Mouse (Mus musculus): ENCODE measurements at regions not wholly inside any gene's neighbourhood (a gene's known extent, or its start where the extent isn't known, plus 50 kb on each side); places are given as distances from the start of the nearest gene placed in this dataset.

DNA sequence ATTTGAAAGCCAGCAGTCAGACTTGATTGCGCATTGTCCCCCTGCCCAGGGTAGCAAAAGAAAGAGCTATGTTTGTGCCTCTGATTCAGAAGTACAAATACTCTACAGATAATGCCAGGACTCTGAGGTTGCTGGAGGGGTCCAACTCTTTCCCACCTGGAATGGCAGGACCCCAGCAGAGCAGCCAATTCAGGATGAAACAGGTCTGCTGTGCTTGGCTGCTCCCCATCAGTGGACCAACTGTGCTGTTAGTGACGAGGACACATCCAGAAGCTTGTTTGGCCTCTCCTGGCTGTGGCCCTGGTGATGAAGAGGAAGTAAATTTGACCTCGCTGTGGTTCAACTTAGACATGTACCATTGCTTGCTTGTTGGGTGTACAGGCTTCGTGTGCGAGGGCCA, 437.8 kb downstream of the Prdm2 start:
- in situ Hi-C loops (cut with MboI) = no loop called here

DNA sequence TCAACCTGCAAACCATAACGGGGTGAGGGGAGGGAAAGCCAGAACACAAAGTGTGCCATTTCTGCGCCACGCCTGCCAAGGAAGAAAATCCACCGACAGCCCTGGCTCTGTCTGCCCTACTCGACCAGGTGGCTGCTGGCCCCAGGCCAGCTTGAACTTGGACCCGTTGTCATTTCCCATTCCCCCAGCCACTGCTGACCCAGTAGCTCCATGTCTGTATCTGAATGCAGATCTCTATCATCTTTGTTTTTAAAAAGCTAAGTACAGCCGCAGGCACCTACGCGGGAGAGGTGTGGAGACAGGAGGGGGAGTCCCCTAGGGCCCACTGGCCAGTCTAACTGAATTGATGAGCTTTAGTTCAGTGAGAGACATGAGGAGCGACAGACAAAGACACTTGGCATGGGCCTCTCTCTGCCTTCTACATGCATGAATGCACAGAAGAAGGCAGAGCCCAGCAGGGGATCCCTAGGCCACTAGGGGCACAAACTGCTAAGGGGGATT, 439.1 kb downstream of the Prdm2 start:
- in situ Hi-C loops (cut with MboI) = no loop called here

DNA sequence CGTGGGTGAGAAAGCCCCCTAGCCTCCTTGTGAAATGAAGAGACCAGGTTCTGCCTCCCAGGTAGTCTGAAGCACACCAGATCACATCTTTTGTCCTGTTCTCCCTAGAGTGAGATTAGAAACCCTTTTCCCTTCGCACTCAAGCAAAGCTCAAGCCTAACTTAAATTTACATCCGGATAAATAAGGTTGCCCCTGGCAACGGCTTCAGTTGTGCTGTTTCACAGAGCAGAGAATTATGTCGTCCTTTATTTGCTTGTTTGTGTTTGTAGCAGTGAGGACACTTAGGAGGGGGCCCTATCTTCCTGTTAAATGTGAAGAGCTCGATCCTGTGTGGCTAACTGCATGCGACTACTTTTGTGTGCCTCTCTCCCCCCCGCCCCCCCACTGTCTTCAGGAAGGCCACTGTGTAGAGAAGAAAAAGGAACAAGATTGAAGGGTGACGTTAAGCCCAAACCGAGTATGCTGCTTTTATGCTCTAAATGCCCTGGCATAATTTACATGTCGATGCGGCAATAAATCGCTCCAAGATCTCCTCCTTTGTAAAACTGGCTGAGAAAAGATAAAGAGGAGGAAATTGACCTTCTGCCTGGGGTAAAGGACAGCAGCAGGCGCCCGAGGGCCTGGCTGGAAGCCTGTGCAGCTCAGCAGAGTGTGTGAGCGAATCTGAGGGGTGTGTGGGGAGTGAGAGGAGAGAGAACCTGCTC, 439.9 kb downstream of the Prdm2 start:
- in situ Hi-C loops (cut with MboI) = no loop called here

DNA sequence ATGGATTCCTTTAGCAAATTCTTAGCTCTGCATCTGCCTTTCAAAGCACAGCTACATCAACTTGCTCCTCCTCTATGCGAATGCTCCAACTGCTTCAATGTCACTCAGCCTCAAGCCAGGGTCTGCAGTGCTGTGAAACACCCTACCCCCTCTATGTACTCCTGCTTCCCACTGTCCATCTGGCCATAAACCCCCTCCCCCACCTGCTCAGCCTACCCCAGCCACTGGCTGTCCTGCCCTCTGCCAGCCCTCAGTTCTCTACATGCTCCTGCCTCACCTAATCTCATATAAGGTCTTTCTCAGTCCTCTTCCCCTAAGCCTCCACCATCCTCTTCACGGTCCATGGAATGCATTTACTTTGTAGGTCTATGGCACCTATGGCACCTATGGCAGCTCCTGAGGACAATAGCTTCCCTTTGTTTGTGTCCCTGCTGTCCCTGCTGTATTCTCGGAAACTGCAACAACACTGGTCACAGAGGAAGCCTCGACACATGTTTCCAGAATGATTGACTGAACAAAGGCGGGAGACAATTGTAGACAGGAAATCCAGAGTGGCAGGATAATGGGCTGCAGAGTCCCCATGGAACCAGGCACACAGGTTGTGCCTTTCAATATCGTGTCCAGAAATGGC, 441.2 kb downstream of the Prdm2 start:
- in situ Hi-C loops (cut with MboI) = no loop called here

DNA sequence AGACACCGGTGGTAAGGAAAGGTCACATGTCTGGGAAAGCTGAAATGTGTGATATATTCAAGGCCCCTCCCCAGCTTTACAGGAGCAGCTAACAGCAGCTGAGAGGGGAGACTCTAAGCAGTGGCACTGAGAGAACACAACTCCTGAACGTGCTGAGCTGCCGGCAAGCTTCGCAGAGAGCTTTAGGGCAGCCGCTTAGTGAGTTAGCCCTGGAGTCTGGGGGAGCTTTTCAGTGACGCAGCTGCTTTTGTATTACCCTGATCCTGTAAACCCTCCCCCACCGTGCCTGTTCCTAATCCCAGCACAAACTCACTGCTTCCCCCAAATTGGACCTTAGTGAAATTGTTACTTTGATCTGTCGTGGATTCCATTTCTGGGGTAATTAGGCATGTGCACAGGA, 442.6 kb downstream of the Prdm2 start:
- in situ Hi-C loops (cut with MboI) = no loop called here

- in situ Hi-C loops (cut with MboI) = no loop called here
These were observed 445.1 kb downstream of the Prdm2 start for GRCm38 (mm10) chr4:142767665-142768064.

GRCm38 (mm10) chr4:142761577-142761976, 451.2 kb downstream of the Prdm2 start:
- in situ Hi-C loops (cut with MboI) = no loop called here

DNA sequence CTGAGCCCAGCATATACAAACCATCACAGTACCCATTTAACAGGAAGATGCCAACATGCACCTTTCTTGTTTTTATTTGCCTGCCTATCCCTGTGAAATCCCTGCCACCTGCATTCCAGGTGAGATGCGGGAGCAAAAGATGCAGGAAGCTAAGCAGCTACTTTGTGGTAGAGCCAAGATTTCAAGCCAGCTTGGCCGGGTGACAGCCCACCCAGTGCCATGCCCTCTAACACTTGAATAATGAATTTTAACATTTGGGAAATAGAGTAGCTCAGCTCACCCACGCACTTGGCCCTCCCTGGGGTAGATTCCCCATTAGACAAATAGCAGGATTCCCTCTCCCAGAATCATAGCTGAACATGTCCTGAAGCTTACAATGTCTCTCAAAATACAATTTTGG, 454.7 kb downstream of the Prdm2 start:
- in situ Hi-C loops (cut with MboI) = no loop called here

DNA sequence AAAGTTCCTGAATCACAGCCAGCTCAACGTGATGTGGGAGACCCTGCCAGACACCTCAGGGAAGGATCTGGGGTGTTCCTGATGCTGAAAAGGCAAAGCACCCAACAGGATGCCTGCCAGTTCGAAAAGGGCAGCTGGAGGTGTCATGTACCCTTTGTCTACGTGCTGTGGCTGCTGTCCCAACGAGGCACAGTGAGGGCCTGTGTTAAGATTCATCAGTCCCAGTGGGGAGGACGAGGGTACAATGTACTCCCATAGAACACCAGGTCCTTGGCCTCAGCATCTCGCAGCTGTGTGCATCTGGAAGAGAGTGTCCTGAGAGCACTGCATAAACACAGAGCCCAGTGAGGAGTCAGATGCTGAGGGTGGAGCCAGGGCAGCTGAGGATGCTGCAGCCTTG, 456.5 kb downstream of the Prdm2 start:
- in situ Hi-C loops (cut with MboI) = no loop called here

- in situ Hi-C loops (cut with MboI) = no loop called here
These were observed 462.9 kb downstream of the Prdm2 start for GRCm38 (mm10) chr4:142749918-142750317.

DNA sequence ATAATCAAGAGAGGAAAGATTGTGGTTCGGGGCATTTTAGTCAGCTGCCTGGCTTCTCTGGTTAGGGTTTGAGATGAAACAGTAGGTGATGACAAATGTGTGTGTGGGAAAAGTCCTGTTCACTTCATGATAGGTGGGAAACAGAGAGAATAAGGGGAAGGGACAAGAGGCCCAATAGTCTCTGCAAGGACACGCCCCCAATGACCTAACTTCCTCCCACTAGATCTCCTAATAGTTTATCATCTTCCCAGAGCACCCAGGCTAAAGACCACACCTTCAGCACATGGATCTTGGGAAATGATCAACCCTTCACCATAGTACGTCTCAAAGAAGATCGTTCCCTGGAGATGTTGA, 484.3 kb upstream of the Kazn start:
- in situ Hi-C loops (cut with MboI) = no loop called here

GRCm38 (mm10) chr4:142722845-142723553, 483.8 kb upstream of the Kazn start:
- in situ Hi-C loops (cut with MboI) = no loop called here

- in situ Hi-C loops (cut with MboI) = no loop called here
These were observed 462.4 kb upstream of the Kazn start for GRCm38 (mm10) chr4:142701606-142702005.

- in situ Hi-C loops (cut with MboI) = no loop called here
These were observed 455.7 kb upstream of the Kazn start for GRCm38 (mm10) chr4:142694926-142695325.

DNA sequence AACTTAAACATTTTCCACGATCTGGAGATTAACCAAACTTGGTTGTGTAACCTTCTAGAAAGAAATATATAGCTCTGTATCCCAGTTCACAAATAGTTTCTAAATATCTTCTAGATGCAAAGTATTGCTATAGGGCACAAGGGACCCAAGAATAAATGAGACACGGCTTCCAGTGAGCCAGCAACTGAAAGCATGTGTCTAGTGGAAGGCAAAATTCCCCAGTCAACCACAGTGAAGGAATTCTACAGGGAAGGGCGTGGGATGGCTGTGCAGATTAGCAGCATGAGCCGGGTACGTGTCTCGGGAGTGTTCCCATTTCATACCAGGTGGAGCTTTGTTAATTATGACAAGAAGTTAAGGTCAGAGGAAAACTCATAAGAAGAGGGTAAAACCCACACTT, 449.0 kb upstream of the Kazn start:
- in situ Hi-C loops (cut with MboI) = no loop called here

DNA sequence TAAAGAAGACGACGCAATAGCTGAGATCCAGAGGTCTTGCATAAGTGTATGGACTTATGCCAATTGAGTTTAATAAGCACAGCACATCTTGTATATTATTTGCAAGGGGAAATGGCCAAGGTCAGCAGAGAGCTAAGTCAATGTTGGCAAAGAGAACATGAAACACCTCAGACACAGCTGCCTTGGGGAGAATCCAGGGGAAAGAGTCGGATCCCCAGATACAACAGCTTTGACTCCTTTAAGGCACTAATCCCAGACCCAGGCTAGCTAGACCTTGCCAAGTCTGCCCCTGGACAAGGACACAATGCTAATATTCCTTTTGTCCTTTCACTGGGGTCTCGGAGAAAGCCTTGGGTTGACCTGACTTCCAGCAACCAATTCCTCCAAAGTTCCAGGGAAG, 438.2 kb upstream of the Kazn start:
- in situ Hi-C loops (cut with MboI) = no loop called here

GRCm38 (mm10) chr4:142674641-142675465, 435.7 kb upstream of the Kazn start:
- in situ Hi-C loops (cut with MboI) = no loop called here

- in situ Hi-C loops (cut with MboI) = no loop called here
These were observed 432.8 kb upstream of the Kazn start for GRCm38 (mm10) chr4:142671872-142672458.

DNA sequence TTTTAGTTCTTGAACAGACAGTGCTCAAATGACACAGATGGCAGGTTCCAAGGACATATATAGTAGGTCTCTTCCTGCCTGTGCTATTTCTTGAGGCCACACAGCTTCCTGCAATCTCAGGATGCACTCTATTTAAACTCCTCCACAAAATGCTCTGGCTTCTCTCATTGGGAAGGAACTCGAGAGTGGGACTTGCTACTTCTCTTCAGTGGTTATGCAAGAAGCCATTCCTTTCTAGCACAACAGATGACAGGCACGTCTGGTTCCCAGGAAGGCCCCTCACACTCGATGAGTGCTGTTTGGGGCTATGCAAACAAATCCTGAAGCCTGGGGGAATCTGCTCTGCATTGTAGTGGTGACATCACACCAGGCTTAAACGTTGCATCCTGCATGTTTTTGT, 425.6 kb upstream of the Kazn start:
- in situ Hi-C loops (cut with MboI) = no loop called here

DNA sequence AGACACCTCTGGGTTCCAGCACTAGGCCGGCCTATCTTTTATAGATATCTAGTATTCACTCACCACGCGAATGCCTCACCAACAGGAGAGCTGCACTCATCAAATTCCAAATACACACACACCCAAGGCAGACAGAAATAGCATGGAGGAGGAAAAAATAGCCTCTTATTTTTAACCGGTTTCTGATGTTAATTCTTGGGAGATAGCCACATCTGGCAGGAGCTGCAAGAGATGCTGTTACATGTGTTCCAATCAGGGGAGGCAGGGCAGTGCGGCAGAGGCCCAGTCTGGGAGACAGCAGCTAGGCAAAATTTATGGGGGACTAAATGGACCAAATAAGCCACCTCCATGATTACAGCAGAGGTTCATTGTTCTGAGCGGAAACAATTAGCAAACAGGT, 419.0 kb upstream of the Kazn start:
- in situ Hi-C loops (cut with MboI) = no loop called here

GRCm38 (mm10) chr4:142641069-142641468, 401.9 kb upstream of the Kazn start:
- in situ Hi-C loops (cut with MboI) = no loop called here

- in situ Hi-C loops (cut with MboI) = no loop called here
These were observed 400.1 kb upstream of the Kazn start for GRCm38 (mm10) chr4:142639340-142639733.

All from mature B cell (primary cell).